Mouse (Mus musculus) CH12.LX (cell line): ENCODE data around the gene Nhej1.

Experiments used
- EP300 ChIP-seq: IDR thresholded peaks from 2 replicates; pipeline ENCODE4 v1.6.1; 2011; ENCODE audit warnings: low read length, improper control_type of control experiment
- HCFC1 ChIP-seq: IDR thresholded peaks from 2 replicates; pipeline ENCODE4 v1.6.1; 2012; ENCODE audit warnings: low read depth, mild to moderate bottlenecking, inconsistent platforms, low read length, improper control_type of control experiment
- NRF1 ChIP-seq: IDR thresholded peaks from 2 replicates; pipeline ENCODE4 v1.6.1; 2014; ENCODE audit warnings: low read depth, mild to moderate bottlenecking, inconsistent platforms, low read length, improper control_type of control experiment, moderate library complexity
- POLR2AphosphoS2 ChIP-seq: IDR thresholded peaks from 2 replicates; pipeline ENCODE4 v1.6.1; 2011; ENCODE audit warnings: low read depth, low read length, improper control_type of control experiment
- SIN3A ChIP-seq: IDR thresholded peaks from 2 replicates; pipeline ENCODE4 v1.6.1; 2012; ENCODE audit warnings: low read length, improper control_type of control experiment, inconsistent platforms

DNA sequence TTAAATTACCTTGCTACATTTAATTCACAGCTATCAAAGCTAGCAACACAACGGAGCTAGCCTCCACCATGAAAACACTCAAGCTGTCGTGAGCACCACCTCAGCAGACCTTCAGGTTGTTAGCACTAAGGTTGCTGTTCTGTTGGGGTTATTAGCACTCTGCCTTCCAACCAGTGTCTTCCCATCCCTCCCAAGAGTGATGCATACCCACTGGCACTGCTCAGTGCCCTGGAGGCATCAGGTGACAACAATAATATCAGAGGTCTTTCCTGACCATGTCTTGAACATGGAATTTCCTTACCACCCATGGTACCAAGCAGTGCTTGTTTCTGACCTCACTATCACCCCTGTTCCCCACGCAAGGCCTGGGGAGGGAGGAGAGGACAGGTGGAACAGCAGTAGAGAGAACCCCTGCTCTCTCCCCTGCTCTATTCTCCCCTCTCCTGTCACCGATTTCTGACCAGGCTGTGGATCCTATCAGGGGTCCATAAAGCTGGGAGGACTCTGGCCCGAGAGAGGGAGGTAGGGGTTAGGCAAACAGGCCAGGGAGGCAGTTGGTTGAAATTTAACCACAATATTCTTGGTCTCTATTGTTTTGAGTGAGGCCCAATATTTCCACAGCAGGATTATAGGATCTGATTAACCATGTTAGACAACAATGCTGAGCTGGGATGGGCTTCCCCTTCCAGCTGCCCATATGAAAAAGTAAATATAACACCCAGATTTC, 162.7 kb downstream of the Nhej1 start:
- TF ChIP-seq HCFC1 (no peak), EP300 (no peak), POLR2AphosphoS2 (no peak), NRF1 (no peak), SIN3A (no peak)
